Mouse (Mus musculus) lung, adult 2 months (tissue): ENCODE results near the gene Gse1. TPM values are rescaled to one million over a fixed set of nuclear protein-coding genes. Genes with fewer than 3 reads are reported as not detected.

ENCODE experiments used
- DNase-seq: peaks from one replicate; pipeline ENCODE4 v3.0.0; 2022
- H3K4me1 ChIP-seq: fragments of 200-500 bp; 2 replicates; pipeline ENCODE4 v1.6.1; 2011; ENCODE audit warnings: low read length; ENCODE audit not compliant: control insufficient read depth, insufficient read depth
- H3K4me3 ChIP-seq: fragments of 200-500 bp; replicated peaks from 2 replicates; pipeline ENCODE3; 2011; ENCODE audit warnings: low read depth, mild to moderate bottlenecking, control low read depth, low read length; ENCODE audit errors: extremely low read depth
- CTCF ChIP-seq: fragments of 200-500 bp; IDR thresholded peaks from 2 replicates; pipeline ENCODE4 v1.5.1; 2011; ENCODE audit warnings: mild to moderate bottlenecking, low read length, control low read depth; ENCODE audit not compliant: insufficient read depth
- POLR2A ChIP-seq: fragments of 200-500 bp; IDR thresholded peaks from 2 replicates; pipeline ENCODE4 v1.6.1; 2011; ENCODE audit warnings: low read depth, mild to moderate bottlenecking, control low read depth, low read length, borderline replicate concordance; ENCODE audit errors: extremely low read depth
- WGBS: fragments of 180-500 bp; shearing (Covaris S2); methylation state at CpG from one replicate; pipeline ENCODE4 v1.1.7; 2018; 5-methylcytosine and 5-hydroxymethylcytosine counted together
- polyA plus RNA-seq: library from polyadenylated mRNA; depleted of rRNA; stranded (reverse); fragments of >200 nt; gene quantifications from 2 replicates; pipeline ENCODE4 v1.2.3, GENCODE M21; 2012

The Gse1 gene
- polyA plus RNA-seq, 1 experiment, result 35.6 TPM

- TF ChIP-seq POLR2A, result 0 out of 2 replicates have a peak, but pooled peaks have one; percentile 3
- TF ChIP-seq CTCF, result no peak
- Histone ChIP-seq H3K4me1 (peaks cover 18% of the 10 kb centered on the region), H3K4me3 (no peak overlapping the region)
- DNase-seq, result no peak
- 22% methylated on average over 8 of the region's 8 CpGs for WGBS
Measured at GRCm38 (mm10) chr8:120416173-120416521, 187.9 kb downstream of the Gse1 start.

GRCm38 (mm10) chr8:120416522-120417394, 188.5 kb downstream of the Gse1 start:
- Histone ChIP-seq H3K4me1 (peaks cover 18% of the 10 kb centered on the region), H3K4me3 (no peak overlapping the region)
- 10% methylated on average over 33 of the region's 33 CpGs for WGBS
- TF ChIP-seq CTCF (peak; percentile 56), POLR2A (peak; percentile 47; the same call in 1 of the 2 replicates)
- DNase-seq, result peak; percentile 89

- WGBS, result 47% methylated on average over 5 of the region's 5 CpGs
- peaks cover 18% of the 10 kb centered on the region for H3K4me1 ChIP-seq
- TF ChIP-seq CTCF (no peak), POLR2A (no peak)
- H3K4me3 ChIP-seq, result no peak overlapping the region
- DNase-seq, result no peak
Measured at GRCm38 (mm10) chr8:120418188-120418587, 189.9 kb downstream of the Gse1 start.

GRCm38 (mm10) chr8:120419675-120420074, 191.4 kb downstream of the Gse1 start:
- no peak for TF ChIP-seq CTCF
- no peak for TF ChIP-seq POLR2A
- no peak overlapping the region for H3K4me3 ChIP-seq
- 80% methylated on average over 9 of the region's 9 CpGs for WGBS
- DNase-seq, result no peak
- H3K4me1 ChIP-seq, result peaks cover 16% of the 10 kb centered on the region

- TF ChIP-seq POLR2A (no peak), CTCF (no peak)
- WGBS, result 86% methylated on average over 5 of the region's 5 CpGs
- H3K4me3 ChIP-seq, result no peak overlapping the region
- DNase-seq, result no peak
- H3K4me1 ChIP-seq, result peaks cover 18% of the 10 kb centered on the region
Measured at GRCm38 (mm10) chr8:120420226-120420625, 192.0 kb downstream of the Gse1 start.

- 58% methylated on average over 9 of the region's 9 CpGs for WGBS
- DNase-seq, result no peak
- peaks cover 9% of the 10 kb centered on the region for H3K4me1 ChIP-seq
- H3K4me3 ChIP-seq, result no peak overlapping the region
- TF ChIP-seq POLR2A, result no peak
- no peak for TF ChIP-seq CTCF
Measured at GRCm38 (mm10) chr8:120421638-120422037, 193.4 kb downstream of the Gse1 start.

GRCm38 (mm10) chr8:120422236-120422635, 194.0 kb downstream of the Gse1 start:
- DNase-seq, result no peak
- H3K4me3 ChIP-seq, result no peak overlapping the region
- TF ChIP-seq POLR2A (no peak), CTCF (no peak)
- WGBS, result 91% methylated on average over 8 of the region's 8 CpGs
- H3K4me1 ChIP-seq, result peaks cover 13% of the 10 kb centered on the region

GRCm38 (mm10) chr8:120423576-120423975, 195.3 kb downstream of the Gse1 start:
- Histone ChIP-seq H3K4me1 (peaks cover 11% of the 10 kb centered on the region), H3K4me3 (no peak overlapping the region)
- 75% methylated on average over 7 of the region's 7 CpGs for WGBS
- no peak for DNase-seq
- TF ChIP-seq POLR2A, result no peak

- Histone ChIP-seq H3K4me3 (no peak overlapping the region), H3K4me1 (peaks cover 11% of the 10 kb centered on the region)
- WGBS, result 68% methylated on average over 4 of the region's 4 CpGs
- TF ChIP-seq POLR2A, result no peak
- TF ChIP-seq CTCF, result no peak
- DNase-seq, result no peak
Measured at GRCm38 (mm10) chr8:120424829-120425198, 196.6 kb downstream of the Gse1 start.
